Mouse (Mus musculus) adrenal gland, postnatal 36 days (tissue): ENCODE results near the gene Wfdc10. TPM values are rescaled to one million over a fixed set of nuclear protein-coding genes. Genes with fewer than 3 reads are reported as not detected.

Experiments
- DNase-seq, 2 experiments: peaks; one replicate each; pipeline ENCODE4 v3.0.0; 2021; ENCODE audit warnings: mixed read lengths in 1 of 2
- long read RNA-seq, 2 experiments: library from polyadenylated mRNA; stranded (forward); transcript quantifications; one replicate each; pipeline ENCODE4 v2.0.0; 2021; ENCODE audit warnings: borderline sequencing depth in 2 of 2
- total RNA-seq, 2 experiments: library from RNA; stranded (reverse); gene quantifications; 2 replicates each; pipeline ENCODE4 v1.2.3; 2021

The Wfdc10 gene
- not detected for total RNA-seq
- long read RNA-seq, experiment 1: 0 reads
- long read RNA-seq, experiment 2: 0 reads

DNA sequence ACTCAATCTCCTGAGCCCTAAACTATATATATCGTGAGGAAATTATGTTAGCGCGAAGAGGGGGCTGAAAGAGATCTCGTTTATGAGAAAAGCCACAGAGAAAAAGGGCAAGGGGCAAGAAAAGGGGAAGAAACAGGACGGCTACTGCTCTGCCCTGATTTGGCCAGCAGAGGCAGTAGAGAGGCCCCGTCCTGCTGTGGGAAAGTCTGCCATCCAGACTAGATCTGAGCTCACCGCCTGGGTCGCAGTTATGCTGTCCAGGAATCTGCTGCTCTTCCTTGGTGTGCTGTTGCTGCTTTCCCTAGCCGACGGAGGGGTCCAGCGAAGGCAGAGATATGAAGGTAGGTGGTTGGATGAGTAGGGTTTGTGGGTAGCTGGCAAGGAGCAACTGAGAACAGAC, at the start of gene Wfdc10:
TSS of gene Wfdc10 (plus strand) at position 189 of the 400 bp plus-strand sequence.
- DNase-seq: peak; percentile 49 to 65

DNA sequence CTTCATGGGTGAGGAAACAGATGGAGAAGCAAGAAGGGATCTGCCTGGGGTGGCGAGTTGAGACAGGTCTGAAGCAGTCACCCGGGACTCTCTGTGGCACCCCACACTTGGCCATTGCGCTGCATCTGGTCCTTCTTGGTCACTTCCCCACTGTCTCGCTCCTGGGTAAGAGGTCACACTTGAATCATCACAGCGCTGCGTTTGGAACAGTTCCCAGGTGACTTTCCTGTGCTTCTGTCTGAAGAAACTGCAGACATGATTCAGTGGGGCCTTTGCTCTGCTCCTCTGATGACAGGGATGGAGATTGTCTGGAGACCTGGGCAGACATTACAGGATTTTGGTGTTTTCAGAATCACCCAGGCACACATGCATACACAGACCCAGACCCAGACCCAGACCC, 47.1 kb upstream of the Wfdc10 start:
- DNase-seq: peak; percentile 62 to 67

DNA sequence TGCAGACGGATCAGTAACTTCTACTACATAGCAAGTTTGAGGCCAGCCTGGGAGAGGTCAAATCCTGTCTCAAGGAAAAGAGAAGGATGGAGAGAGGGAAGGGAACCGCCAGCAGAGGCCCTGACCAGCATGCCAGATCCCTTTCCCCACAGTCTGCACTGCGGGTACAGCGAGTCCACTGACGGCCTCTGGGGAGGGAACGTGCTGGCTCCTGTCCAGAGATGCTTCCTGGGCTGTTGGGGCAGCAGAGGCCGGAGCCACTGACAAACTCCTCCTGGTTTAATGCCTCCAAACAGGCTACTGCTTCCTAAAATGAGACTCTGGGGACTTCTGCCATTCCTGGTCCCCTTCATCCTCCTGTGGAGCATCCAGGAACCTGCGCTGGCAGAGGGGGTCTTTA, 42.4 kb upstream of the Wfdc10 start, which contains the start of the genes Wfdc6b and Wfdc8:
TSS of gene Wfdc6b (plus strand) at position 52 of the 400 bp plus-strand sequence.
TSS of gene Wfdc8 (minus strand) at position 156 of the 400 bp plus-strand sequence.
- peak; percentile 52 to 78 for DNase-seq

DNA sequence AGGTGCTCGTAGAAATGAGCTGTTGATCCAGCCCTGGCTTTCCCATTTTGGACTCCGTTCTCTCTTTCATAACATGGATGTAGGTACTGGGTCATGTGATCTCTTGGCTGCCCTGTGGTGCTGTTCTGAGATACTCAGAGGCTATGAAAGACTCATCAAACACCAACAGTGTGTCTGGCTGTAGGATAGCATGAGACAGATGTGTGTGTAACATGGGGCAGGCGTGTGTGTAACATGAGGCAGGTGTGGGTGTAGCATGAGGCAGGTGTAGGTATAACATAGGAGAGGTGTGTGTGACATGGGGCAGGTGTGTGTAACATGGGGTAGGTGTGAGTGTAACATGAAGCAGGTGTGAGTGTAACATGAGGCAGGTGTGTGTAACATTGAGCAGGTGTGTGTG, 40.5 kb upstream of the Wfdc10 start:
- no peak for DNase-seq

DNA sequence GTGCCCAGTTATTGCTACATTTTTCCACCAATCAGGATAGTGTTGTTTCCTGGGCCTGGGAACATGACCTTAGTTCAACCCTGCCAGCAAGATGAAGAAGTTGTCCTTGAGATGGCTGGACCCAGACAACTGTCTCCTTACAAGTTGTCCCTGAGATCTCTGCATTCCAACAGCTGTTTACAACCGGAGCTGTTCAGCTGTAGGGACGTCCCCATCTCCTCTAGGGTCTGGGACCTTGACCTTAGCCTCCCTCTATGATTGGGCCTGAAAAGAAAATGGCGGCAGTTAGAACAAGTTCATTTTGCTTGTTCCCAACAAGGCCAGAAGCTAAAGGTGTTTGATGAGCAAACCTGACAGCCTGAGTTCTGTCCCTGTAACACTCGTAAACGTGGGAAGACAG, 36.8 kb upstream of the Wfdc10 start:
- no peak for DNase-seq

DNA sequence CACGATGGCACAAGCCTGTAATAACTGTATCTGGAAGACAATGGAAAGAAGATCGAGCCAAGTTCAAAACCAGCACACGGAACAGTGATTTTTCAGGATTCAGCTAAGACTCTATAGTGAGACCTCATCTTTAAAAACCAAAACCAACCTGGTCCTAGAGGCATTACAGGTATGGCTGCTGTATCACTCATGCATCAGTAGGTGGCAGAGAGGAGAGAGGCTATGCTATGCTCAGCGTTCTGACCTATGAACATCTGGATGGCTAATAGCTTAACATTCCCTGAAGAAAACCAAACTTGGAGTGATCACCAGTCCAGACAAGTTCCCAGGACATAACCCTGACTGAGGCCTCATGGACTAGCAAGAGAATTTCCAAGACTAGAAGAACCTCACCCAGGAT, 34.1 kb upstream of the Wfdc10 start:
- no peak for DNase-seq

DNA sequence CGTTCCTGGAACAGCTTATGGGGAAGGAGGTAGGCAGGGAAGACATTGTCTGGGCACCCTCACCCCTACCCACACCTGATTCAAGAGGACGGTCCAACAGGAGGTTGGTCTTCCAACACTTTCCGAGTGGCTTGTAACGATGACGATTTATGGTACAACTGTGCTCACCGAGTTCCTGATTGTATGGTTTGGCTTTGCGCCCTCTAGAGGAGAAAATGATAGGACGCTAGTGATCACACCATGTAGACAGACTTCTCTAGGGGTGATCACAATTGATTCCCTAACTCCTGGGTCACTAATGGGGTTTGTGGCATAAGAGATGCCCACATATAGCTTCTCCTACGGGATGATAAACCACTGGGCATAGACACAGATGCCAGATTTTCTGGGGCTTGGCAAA, 20.6 kb upstream of the Wfdc10 start:
- DNase-seq: no peak

DNA sequence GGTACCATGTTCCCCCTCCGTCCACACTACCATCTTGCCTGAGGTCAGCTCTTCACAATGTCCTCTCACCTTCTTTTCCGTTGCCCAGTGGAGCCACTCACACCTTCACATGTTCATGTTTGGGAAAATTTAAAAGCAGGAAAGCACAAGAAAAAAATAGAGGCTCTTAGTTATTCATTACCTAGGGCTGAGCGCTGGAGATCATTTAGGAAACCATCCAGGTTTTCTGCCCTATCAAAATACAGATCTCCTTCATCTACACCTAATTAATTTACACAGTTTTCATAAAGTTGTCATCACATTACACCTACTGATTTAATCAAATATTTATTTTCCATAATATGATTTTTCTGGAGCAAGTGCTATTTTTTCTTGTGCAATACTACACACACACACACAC, 17.1 kb upstream of the Wfdc10 start, which contains the start of gene Wfdc16:
TSS of gene Wfdc16 (minus strand) at position 101 of the 400 bp plus-strand sequence.
- no peak for DNase-seq

DNA sequence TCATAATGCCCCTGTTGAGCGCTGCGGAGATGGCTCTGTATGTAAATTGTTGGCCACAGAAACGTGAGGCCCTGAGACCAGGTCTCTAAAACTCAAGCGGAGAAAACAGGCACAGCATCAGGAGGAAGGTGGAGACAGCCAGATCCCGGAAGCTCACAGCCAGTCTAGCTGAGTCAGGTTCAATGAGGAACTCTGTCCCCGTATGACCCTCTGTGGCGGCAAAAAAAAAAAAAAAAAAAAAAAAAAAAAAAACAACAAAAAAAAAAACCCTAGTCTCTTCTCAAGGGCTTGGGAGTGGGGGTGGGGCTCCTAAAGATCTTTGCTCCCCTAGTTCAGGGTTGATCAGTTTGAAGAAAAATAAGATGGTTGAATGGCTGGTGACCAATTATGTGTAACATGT, 14.7 kb upstream of the Wfdc10 start:
- DNase-seq: no peak

DNA sequence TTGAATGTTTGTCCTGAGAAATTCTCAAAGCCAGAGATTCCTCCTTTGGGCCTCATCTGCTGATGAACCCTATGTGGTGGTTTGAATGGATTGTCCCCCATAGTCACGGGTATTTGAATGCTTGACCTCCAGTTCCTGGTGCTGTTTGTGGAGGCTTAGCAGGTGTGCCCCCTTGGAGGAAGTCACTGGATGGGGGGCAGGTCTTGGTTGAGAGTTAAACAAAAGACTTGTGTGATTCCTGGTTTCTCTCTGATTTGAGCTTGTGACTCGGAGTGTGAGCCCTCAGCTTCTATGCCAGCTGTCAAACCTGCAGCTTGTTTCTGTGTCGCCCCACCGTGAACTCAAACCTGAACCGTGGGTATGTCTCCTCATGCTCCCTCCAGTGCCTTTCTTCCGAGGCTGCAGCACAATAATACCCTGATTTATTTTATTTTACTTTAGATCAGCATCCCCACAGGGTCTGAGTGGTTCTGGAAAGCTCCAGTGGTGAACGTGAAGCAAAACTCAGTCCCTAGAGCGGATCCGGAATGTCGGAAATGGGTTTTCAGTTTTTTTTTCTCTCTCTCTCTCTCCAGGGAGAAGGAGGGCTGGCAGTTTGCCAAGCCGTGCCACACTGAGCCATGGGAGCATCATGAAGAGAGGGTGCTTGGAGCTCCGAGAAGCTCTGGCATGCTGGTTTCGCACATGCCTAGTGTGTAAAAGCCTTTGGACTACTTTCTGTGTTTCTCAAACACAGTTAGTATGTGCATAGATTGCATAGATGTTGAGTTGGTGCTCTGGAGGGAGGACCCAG, 13.8 kb upstream of the Wfdc10 start:
- peak in 1 of 2 experiments; percentile 29 for DNase-seq

DNA sequence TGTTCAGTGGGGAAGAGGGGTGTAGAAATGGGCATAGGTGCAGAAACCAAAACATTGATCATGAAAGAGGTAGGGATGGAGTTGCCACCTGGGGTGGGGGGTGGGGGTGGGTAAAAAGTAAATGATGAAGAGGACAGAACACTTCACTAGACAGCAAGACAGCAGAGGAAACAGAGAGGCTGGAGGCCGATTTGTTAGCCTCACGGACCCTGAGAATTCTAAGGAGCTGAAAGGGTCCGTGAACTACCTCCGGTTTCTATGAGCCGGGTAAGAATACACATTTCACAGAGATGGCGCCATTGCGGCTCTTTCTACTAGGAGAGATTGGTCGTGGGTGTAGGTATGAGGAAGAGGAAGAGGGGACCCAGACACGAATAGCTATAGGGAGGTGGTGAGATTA, 637 bp downstream of the Wfdc10 start, which contains the start of gene Wfdc9:
TSS of gene Wfdc9 (minus strand) at position 101 of the 400 bp plus-strand sequence.
- DNase-seq: no peak

DNA sequence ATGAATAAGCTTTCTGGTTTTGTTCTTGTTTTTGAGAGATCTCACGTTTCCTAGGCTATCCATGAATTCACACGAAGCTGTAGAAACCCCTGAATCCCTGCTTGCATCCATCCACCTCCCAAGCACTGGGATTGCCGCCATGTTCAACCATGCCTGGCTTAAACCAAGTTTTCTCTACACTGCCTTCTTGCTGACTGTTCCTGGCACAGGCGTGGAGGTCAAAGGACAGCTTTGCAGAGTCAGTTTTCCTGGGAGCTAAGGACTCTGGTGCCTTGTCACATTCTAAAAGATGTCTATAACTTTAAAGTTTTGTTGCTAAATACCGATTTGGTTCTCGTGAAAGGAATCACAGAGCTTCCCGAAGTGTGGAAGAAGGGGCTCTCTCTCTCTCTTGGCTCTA, 9.0 kb downstream of the Wfdc10 start:
- no peak for DNase-seq

DNA sequence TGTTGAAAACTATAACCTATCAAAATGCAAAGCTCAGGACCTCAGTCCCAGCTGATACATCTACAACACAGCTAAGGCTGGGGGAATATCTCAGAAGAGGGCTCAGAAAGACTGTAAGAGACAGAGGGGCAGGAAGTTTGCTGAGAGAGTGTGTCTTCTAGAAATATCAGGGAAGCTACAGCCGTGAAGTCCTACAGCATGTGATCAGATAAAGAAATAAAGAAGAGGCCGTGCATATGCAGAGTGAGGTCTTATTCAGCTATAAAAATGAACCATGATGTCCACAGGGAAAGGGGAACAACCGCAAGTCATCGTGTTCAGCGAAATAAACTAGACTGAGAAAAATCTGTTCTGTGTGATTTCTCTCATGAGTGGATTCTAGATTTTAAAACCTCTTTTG, 14.4 kb downstream of the Wfdc10 start:
- no peak for DNase-seq

DNA sequence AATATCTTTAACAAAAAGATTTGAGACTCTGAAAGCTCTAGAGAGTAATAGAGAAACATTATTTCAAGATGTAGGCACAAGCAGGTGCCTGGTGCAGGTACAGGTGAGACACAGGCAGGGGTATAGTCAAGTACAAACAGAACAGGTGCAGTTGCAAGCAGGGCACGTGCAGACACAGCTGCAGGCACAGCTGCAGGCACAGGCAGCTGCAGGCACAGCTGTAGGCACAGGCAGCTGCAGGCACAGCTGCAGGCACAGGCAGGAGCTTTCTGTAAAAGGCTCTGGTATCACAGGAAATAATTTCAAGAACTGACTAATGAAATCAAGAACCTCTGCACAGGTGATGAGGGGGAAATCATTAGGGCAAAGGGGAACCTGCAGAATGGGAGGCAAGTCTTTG, 15.1 kb downstream of the Wfdc10 start:
- no peak for DNase-seq

DNA sequence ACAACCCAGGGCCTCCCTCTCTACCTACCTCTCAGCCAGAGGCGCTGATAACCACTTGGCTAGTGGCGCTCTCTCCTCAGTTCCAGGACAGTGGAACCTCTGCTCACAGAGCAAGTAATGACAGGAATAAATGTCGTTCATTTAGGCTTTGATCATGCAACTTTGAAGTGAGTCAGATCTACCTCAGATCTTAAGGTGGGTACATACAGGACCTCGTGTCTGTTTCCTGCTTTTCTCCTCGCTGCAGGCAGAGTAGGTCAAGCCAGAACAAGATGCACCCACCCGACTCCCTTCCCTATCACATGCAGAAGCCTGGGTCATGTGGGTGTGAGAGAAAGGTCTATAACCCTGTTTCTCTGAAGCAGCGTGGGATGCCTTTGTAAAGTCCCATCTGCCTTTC, 18.1 kb downstream of the Wfdc10 start, which contains the start of gene Wfdc11:
TSS of gene Wfdc11 (minus strand) at position 101 of the 400 bp plus-strand sequence.
- DNase-seq: no peak

DNA sequence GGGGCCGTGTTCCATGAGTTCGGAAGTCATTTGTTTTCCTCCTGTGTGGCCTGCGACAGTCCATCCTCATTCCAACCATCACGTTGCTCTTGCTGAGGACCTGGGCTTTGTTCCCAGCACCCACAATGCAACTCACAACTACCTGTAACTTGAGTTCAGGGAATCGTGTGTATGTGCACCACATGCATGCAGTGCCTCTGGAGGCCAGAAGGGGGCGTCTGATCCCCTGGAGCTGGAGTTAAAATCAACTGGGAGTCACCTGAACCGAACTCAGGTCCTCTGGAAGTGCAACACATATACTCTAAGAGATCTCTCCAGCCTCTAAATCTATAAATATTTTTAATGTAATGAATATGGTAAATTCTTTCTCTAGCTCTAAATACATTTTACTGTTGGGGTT, 20.3 kb downstream of the Wfdc10 start:
- DNase-seq: no peak

DNA sequence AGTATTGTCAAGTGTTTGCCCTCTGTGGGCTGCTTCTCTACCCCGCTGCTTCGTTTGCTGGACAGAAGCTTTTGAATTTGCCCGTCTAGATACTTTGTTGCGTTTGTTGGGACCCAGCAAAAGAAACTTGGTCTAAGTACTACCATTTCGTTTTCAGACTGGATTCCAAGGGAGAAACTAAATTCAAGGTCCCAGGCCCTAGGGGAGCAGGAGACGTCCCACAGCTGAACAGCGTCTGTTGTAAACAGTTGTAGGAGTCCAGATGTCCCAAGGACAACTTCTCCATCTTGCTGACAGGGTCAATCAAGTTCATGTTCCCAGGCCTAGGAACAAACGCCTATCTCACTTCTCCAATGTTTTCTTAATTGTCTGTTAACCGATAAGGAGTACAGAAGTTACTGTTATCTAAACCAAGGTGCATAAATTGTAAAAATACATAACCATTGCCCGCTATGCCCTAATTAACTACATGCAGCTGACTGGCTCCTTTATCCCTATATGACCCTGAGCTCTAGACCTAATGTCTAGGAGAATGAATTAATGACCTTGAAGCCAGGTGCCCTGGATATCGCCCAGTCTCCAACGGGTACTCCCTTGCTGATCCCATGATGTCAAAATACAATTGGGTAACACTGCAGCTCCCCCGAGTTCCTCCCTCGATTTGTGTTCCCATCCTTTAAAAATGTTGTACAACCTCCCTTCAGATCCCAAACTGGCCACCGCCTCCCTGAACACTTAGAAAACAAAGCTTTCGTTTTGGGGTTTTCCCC, 21.3 kb downstream of the Wfdc10 start:
- no peak for DNase-seq

DNA sequence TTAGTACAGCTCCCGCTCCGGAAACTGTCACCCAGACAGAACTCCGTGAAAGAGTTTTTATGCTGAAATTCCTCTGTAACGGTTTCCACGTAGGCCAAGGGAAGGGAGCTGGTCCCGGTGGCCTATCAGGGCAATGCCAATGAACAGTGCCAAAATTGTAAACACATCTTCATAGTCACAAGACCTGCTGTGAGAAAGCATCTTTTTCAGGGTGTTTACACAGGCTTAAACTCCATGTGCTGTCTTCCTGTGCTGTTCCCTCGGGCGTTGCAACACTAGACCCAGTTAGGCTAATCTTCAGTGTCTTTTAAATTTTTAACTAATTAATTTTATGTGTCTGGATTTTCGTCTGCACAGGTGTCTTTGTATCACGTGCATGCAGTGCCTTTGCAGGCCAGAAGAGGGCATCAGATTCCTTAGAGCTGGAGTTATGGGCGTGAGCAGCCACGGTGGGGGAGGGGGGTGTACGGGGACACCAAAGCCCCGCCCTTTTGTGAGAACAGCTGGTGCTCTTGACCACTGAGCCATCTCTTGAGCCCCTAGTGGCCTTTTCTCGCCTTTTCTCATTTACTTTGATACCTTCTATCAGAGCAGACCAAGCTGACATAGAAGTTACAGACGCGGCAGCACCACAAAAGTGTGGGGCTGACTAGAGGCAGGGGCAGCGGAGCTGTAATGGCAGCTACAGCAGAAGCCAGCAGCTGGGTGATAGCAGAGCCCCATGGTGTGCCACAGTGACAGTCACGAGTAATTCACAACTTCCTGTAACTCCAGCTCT, 23.2 kb downstream of the Wfdc10 start:
- peak; percentile 69 to 81 for DNase-seq

DNA sequence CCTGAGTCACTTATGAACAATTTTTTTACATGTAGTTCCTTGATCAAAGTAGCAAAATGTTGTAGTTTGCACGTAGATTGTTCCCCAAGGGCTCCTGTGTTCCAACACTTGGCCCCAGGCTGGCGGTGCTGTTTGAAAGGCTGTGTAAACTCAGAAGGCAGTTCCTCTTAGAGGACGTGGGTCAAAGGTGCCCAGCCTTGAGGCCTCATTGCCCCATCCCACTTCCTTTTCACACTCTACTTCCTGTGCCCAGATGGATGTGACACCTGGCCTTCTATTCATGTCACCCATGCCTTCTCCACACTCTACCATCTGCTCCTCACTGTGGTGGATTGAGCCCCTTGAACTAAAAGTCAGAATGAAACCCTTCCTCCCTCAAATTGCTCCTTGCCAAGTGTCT, 24.1 kb downstream of the Wfdc10 start:
- peak in 1 of 2 experiments; percentile 11 for DNase-seq

DNA sequence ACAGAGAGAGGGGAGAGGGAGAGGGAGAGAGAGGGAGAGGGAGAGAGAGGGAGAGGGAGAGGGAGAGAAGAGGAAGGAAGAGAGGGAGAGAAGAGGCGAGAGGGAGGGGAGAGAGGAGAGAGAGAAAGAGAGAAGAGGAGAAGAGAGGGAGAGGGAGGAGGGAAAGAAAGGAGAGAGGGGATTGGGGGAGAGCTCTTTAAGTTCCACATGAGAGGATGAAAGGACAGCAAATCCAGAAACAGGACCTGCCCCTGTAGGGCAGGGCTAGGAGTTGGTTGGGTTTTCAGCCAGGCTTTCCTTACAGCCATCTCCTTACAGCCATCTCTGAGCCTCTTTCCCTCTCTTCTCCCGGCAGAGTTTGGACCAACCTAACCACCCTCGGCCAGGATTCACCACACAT, 29.0 kb downstream of the Wfdc10 start, which contains the start of gene Wfdc13:
TSS of gene Wfdc13 (plus strand) at position 301 of the 400 bp plus-strand sequence.
- no peak for DNase-seq

DNA sequence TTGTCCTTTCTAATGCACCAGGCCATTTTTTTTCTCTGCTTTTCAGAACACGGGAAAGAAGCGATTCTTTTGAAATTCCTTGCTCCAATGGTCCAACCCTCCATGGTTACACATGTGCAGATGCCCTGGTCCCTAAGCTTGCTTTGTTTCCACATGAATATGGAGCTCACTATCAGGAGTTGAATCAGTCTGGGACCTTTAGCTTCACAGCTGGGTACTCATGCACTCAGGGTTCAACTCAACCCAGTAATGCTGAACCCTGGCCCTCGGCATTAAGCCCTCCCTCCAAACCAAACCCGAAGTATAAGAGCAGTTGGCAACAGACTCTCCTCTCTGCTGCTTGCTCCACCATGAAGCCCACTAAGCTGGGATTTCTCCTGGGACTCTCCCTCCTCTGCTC, 42.4 kb downstream of the Wfdc10 start, which contains the start of gene Spint4:
TSS of gene Spint4 (plus strand) at position 301 of the 400 bp plus-strand sequence.
- DNase-seq: no peak

DNA sequence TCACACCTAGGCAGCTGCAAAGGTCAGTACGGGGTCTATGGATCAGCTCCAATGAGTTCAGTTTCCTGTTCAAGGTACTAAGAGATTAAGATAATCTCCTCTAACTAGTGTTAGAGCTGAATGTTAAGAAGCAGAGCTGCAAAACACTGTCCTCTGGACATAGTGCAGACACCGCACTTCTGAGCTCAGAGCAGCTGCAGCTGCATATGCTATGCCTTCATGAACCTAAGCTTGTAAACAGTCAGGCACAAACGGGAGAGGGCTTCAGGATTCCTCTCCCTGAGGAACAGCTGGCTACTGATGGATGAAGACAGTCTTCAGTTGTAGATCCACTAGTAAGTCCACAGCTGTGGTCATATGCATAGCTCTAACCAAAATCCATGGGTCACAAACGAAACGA, 45.1 kb downstream of the Wfdc10 start:
- no peak for DNase-seq
